Mouse (Mus musculus): ENCODE data around the gene Oat. TPM values are rescaled to one million over a fixed set of nuclear protein-coding genes. Genes with fewer than 3 reads are reported as not detected.

The Oat gene
- polyA plus RNA-seq, 1 experiment: 78.1 TPM

DNA sequence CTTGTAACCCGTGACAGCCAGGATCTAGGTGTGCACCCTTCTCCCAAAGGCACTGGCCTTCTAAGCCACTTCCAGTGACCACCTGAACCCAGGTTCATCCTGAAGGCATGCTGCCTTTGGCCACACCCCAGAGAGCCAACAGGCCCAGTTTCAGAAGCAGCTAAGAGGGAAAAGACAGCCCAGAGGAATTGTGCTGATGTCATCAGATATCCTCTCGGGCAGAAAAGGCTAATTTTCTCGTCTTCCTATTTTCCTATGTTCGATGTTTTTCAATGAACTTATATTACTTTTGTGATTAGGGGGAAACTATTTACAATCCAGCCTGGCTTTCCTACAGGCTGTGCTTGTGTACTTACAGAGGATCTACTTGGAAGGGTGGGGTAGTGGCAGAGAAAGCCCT, 35.6 kb downstream of the Oat start:
- Histone ChIP-seq H3K79me3 (ENCODE audit: low read depth) (no peaks in the 10 kb centered on the region), H3K27me3 (ENCODE audit: control insufficient read depth, insufficient read depth, insufficient read length) (peaks cover 33% of the 10 kb centered on the region), H3ac (ENCODE audit: control insufficient read depth, insufficient read length, low read depth) (no peak overlapping the region), H3K36me3 (ENCODE audit: control insufficient read depth, insufficient read depth) (no peaks in the 10 kb centered on the region), H3K4me3 (ENCODE audit: insufficient read depth, poor library complexity, severe bottlenecking) (no peak overlapping the region), H3K79me2 (ENCODE audit: control insufficient read depth, insufficient read depth) (no peaks in the 10 kb centered on the region)
- TF ChIP-seq CTCF (IDR thresholded peaks at IDR 0.05; ENCODE audit: control insufficient read depth, insufficient read depth, insufficient read length) (no peak), MYOD1 (IDR thresholded peaks at IDR 0.05; ENCODE audit: control insufficient read depth, insufficient read length, low read depth) (no peak), CEBPB (IDR thresholded peaks at IDR 0.05; ENCODE audit: low read depth) (no peak), MAX (IDR thresholded peaks at IDR 0.05) (no peak), MYOG (IDR thresholded peaks at IDR 0.05; ENCODE audit: control insufficient read depth, extremely low read depth, insufficient read length) (no peak), USF1 (IDR thresholded peaks at IDR 0.05; ENCODE audit: low read depth) (no peak), FOSL1 (IDR thresholded peaks at IDR 0.05; ENCODE audit: insufficient read depth, low read length, poor library complexity, severe bottlenecking) (no peak)

GRCm38 (mm10) chr7:132529206-132529605, 47.0 kb downstream of the Oat start:
- H3K4me3 ChIP-seq (ENCODE audit: insufficient read depth, poor library complexity, severe bottlenecking): no peak overlapping the region
- no peaks in the 10 kb centered on the region for H3K36me3 ChIP-seq (ENCODE audit: control insufficient read depth, insufficient read depth)
- H3K27me3 ChIP-seq (ENCODE audit: control insufficient read depth, insufficient read depth, insufficient read length): peaks cover 55% of the 10 kb centered on the region
- no peak for TF ChIP-seq MYOG (IDR thresholded peaks at IDR 0.05; ENCODE audit: control insufficient read depth, extremely low read depth, insufficient read length)
- TF ChIP-seq MYOD1 (IDR thresholded peaks at IDR 0.05; ENCODE audit: control insufficient read depth, insufficient read length, low read depth): no peak
- H3K79me2 ChIP-seq (ENCODE audit: control insufficient read depth, insufficient read depth): no peaks in the 10 kb centered on the region
- H3K79me3 ChIP-seq (ENCODE audit: low read depth): no peaks in the 10 kb centered on the region
- no peak overlapping the region for H3ac ChIP-seq (ENCODE audit: control insufficient read depth, insufficient read length, low read depth)

- Histone ChIP-seq H3K27me3 (ENCODE audit: control insufficient read depth, insufficient read depth, insufficient read length) (no peaks in the 10 kb centered on the region), H3K79me2 (ENCODE audit: control insufficient read depth, insufficient read depth) (no peaks in the 10 kb centered on the region), H3K4me3 (ENCODE audit: insufficient read depth, poor library complexity, severe bottlenecking) (no peak overlapping the region), H3K36me3 (ENCODE audit: control insufficient read depth, insufficient read depth) (no peaks in the 10 kb centered on the region), H3ac (ENCODE audit: control insufficient read depth, insufficient read length, low read depth) (no peak overlapping the region), H3K79me3 (ENCODE audit: low read depth) (no peaks in the 10 kb centered on the region)
- TF ChIP-seq CTCF (IDR thresholded peaks at IDR 0.05; ENCODE audit: control insufficient read depth, insufficient read depth, insufficient read length) (no peak), FOSL1 (IDR thresholded peaks at IDR 0.05; ENCODE audit: insufficient read depth, low read length, poor library complexity, severe bottlenecking) (no peak), MYOG (IDR thresholded peaks at IDR 0.05; ENCODE audit: control insufficient read depth, extremely low read depth, insufficient read length) (no peak)
Measured at GRCm38 (mm10) chr7:132513419-132513982, 62.7 kb downstream of the Oat start.

DNA sequence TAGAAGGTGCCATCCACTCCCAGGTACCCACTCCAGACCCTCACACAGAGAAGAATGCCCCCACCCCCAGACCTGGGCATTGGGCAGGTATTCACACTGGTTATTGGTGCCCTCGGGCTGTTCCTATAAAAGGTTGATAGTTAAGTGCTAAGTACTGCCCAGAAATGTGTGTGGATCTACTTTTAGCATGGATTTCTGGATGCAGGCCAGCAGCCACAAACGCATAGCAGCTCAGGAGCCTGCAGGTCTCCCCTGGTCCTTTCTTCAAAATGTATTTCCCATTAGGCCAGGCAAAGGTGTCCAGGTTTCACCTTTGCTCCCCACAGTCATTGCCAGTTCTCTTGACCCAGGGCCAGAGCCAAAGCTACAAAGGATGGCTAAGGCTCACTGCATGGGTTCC, 67.1 kb downstream of the Oat start:
- H3K4me3 ChIP-seq (ENCODE audit: insufficient read depth, poor library complexity, severe bottlenecking): no peak overlapping the region
- H3K79me3 ChIP-seq (ENCODE audit: low read depth): no peaks in the 10 kb centered on the region
- no peaks in the 10 kb centered on the region for H3K36me3 ChIP-seq (ENCODE audit: control insufficient read depth, insufficient read depth)
- peaks cover 26% of the 10 kb centered on the region for H3K27me3 ChIP-seq (ENCODE audit: control insufficient read depth, insufficient read depth, insufficient read length)
- TF ChIP-seq USF1 (IDR thresholded peaks at IDR 0.05; ENCODE audit: low read depth) (no peak), CEBPB (IDR thresholded peaks at IDR 0.05; ENCODE audit: low read depth) (no peak), MYOG (IDR thresholded peaks at IDR 0.05; ENCODE audit: control insufficient read depth, extremely low read depth, insufficient read length) (no peak), FOSL1 (IDR thresholded peaks at IDR 0.05; ENCODE audit: insufficient read depth, low read length, poor library complexity, severe bottlenecking) (no peak), MAX (IDR thresholded peaks at IDR 0.05) (no peak), CTCF (IDR thresholded peaks at IDR 0.05; ENCODE audit: control insufficient read depth, insufficient read depth, insufficient read length) (no peak), MYOD1 (IDR thresholded peaks at IDR 0.05; ENCODE audit: control insufficient read depth, insufficient read length, low read depth) (no peak)
- H3K79me2 ChIP-seq (ENCODE audit: control insufficient read depth, insufficient read depth): no peaks in the 10 kb centered on the region
- H3ac ChIP-seq (ENCODE audit: control insufficient read depth, insufficient read length, low read depth): no peak overlapping the region

Other genes starting within 250 kb of the Oat start
- not detected for gene Nkx1-2, start 23.2 kb upstream of the Oat start, polyA plus RNA-seq (2012; fragmentation: generic; extraction: Trizol)
- gene Lhpp, start 34.2 kb upstream of the Oat start, polyA plus RNA-seq (2012; fragmentation: generic; extraction: Trizol): 2.9 TPM
- gene Fam53b, start 237.5 kb upstream of the Oat start, polyA plus RNA-seq (2012; fragmentation: generic; extraction: Trizol): 3.2 TPM